Mouse (Mus musculus) kidney, postnatal 0 days (tissue): ENCODE results near the gene Pnrc2. TPM values are rescaled to one million over a fixed set of nuclear protein-coding genes. Genes with fewer than 3 reads are reported as not detected.

Experiments
- ATAC-seq: fragments of 200-750 bp; cut with Nextera tagmentation; replicated peaks from 2 replicates; pipeline ENCODE4 v1.8.0; 2017; ENCODE audit warnings: low read depth, moderate number of reproducible peaks, moderate TSS enrichment, moderate library complexity; ENCODE audit not compliant: low FRiP score
- DNase-seq: peaks from one replicate; pipeline ENCODE4 v3.0.0-alpha.2; 2016; ENCODE audit warnings: low spot score
- H3K27ac ChIP-seq: fragments of 300-500 bp; sonication (generic); 2 replicates; pipeline ENCODE4 v1.5.1; 2014; ENCODE audit warnings: mild to moderate bottlenecking
- H3K27me3 ChIP-seq: fragments of 300-500 bp; sonication (generic); 2 replicates; pipeline ENCODE4 v1.6.1; 2014; ENCODE audit warnings: low read length, mixed read lengths; ENCODE audit not compliant: insufficient read depth
- H3K36me3 ChIP-seq: fragments of 300-500 bp; sonication (generic); 2 replicates; pipeline ENCODE4 v1.6.1; 2014; ENCODE audit warnings: low read length, mixed read lengths; ENCODE audit not compliant: insufficient read depth
- H3K4me1 ChIP-seq: fragments of 300-500 bp; sonication (generic); replicated peaks from 2 replicates; pipeline ENCODE4 v1.6.1; 2014; ENCODE audit warnings: antibody characterized with exemption, low read length, mixed read lengths; ENCODE audit not compliant: insufficient read depth
- H3K4me2 ChIP-seq: fragments of 300-500 bp; sonication (generic); 2 replicates; pipeline ENCODE4 v1.6.1; 2014; ENCODE audit warnings: mild to moderate bottlenecking, low read length, moderate library complexity, mixed read lengths
- H3K4me3 ChIP-seq: fragments of 300-500 bp; sonication (generic); replicated peaks from 2 replicates; pipeline ENCODE4 v1.5.1; 2014; ENCODE audit warnings: low read depth, low read length
- H3K9ac ChIP-seq: fragments of 300-500 bp; sonication (generic); 2 replicates; pipeline ENCODE4 v1.6.1; 2014; ENCODE audit warnings: low read depth, low read length
- H3K9me3 ChIP-seq: fragments of 300-500 bp; sonication (generic); replicated peaks from 2 replicates; pipeline ENCODE4 v1.6.1; 2016; ENCODE audit warnings: low read length, inconsistent platforms, mixed read lengths
- CTCF ChIP-seq: IDR thresholded peaks from 2 replicates; pipeline ENCODE4 v1.5.1; 2016; ENCODE audit warnings: antibody characterized with exemption, low read depth, mild to moderate bottlenecking, moderate library complexity
- WGBS: fragments of 180-500 bp; shearing (Covaris S2); extraction: QIAGEN DNeasy Blood & Tissue Kit; methylation state at CpG from one replicate; pipeline ENCODE4 v1.1.7; 2014; 5-methylcytosine and 5-hydroxymethylcytosine counted together
- polyA plus RNA-seq: library from polyadenylated mRNA; unstranded; fragments of >200 nt; fragmentation: Nextera tagmentation; extraction: Ambion mirVana; gene quantifications from 2 replicates; pipeline ENCODE4 v1.2.1, GENCODE M21; 2015

Gene Pnrc2
- 190 and 194 TPM in 2 replicates for polyA plus RNA-seq

DNA sequence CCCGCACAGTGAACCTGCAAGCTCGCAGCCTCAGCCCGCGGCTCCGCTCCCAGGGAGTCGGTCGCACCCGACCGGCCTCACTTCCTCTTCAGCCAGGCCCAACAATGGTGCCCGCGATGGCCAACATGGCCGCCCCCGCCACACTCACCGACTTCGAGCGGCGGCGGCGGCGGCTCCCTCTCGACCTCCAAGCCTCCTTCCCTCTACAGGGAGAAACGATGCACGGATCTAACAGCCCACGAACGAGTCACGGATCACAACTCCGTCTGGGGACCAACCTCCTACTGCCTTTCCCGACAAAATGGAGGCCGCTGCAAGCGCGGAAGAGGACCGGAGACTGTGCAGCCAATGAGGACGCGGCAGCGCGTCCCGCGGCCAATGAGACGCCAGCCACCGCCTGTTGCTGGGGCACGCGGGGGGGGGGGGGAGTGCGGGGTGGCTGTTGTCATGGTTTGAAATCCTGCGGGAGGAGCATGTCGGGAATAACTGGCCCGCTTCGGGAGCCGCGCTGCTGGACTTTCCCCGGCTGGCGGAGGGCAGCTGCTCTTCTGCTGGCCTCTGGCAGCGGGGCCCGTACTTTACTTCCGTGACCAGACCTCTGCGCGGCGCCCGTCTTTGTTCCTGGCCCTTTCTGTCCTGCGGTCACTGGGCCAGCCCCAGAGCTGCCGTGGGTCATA, at the start of gene Pnrc2:
Gene Pnrc2 (minus strand): TSS at position 325 of the 677 bp plus-strand sequence.
- DNase-seq (peak; percentile 98), ATAC-seq (peak; percentile 93)
- no peak for TF ChIP-seq CTCF
- WGBS, result under 1% methylated on average over 56 of the region's 60 CpGs
- H3K27me3 ChIP-seq, result no peaks in the 10 kb centered on the region
- peaks cover 44% of the 10 kb centered on the region for H3K4me1 ChIP-seq
- peak within 1 kb of the TSS; percentile 95 for H3K9ac ChIP-seq
- H3K36me3 ChIP-seq, result peaks cover 6% of the 10 kb centered on the region; the same call in 1 of the 2 replicates
- peak within 1 kb of the TSS; percentile 84 for H3K4me3 ChIP-seq
- peak within 1 kb of the TSS; percentile 63 for H3K4me2 ChIP-seq
- H3K9me3 ChIP-seq, result no peaks in the 10 kb centered on the region
- peak within 1 kb of the TSS; percentile 99 for H3K27ac ChIP-seq

DNA sequence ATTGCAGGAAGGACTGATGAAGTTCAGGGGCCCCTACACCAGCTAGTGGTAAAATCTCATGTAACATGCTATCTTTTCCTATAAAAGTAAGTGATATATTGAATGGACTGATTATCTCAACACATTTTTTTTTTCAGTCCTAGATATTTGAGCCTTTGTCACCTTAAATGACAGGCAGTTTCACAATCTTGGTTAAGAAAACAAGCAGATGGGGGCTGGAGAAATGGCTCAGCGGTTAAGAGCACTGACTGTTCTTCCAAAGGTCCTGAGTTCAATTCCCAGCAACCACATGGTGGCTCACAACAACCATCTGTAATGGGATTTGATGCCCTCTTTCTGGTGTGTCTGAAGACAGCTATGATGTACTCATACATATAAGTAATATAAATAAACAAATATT, 48.5 kb upstream of the Pnrc2 start:
- 0 out of 2 replicates have a peak, but pooled peaks cover 21% of the 10 kb centered on the region for H3K36me3 ChIP-seq
- H3K27me3 ChIP-seq, result no peaks in the 10 kb centered on the region
- no peaks in the 10 kb centered on the region; the same call in 1 of the 2 replicates for H3K4me1 ChIP-seq
- peak overlapping the region; percentile 89 for H3K4me2 ChIP-seq
- TF ChIP-seq CTCF, result no peak
- no peak for DNase-seq
- no peak overlapping the region for H3K9ac ChIP-seq
- no peak overlapping the region for H3K4me3 ChIP-seq
- no peaks in the 10 kb centered on the region for H3K9me3 ChIP-seq
- ATAC-seq, result no peak
- WGBS, result 62% methylated on average over 1 of the region's 1 CpGs
- H3K27ac ChIP-seq, result no peak overlapping the region

DNA sequence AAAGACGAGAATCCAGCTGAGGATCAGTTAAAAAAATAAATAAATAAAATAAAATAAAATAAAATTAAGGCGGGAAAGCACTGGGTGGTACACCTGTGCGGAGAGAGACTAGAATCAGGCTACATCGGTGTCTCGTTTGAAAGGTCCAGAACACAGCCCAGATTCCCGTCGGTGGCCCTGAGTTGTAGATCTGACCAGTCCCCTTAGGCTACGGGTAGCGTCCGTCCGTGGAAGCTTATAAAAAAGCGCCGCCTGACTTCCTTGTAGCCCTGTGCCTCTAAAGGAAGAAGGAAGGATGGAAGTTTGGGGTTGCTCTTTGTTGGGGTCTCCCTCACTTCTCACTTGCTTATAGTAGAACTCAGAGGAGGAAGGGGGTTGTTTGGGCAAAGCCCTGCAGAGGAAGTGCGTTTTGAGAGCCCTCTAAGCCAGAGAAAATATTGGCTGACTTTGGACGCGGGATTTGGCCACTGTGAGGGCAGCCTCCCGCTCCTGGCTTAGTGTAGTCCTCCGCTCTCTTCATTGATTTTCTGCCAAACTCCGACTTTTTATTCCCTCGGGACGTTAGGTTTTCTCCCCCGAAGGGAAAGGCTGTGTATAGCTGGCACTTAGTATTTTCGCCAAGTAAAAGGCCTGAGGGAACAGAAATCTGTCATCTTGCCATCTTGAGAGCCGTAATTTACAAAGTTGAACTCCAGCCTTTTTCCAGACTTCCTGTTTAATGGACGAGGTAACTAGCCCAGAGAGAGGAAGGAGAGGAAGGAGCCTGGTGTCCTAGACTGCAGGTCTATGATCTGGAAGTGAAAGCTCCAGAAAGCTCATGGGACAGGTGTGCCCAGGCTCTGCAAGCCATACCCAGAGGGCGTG, 47.8 kb upstream of the Pnrc2 start:
- no peaks in the 10 kb centered on the region for H3K27me3 ChIP-seq
- 4% methylated on average over 26 of the region's 26 CpGs for WGBS
- ATAC-seq, result no peak

DNA sequence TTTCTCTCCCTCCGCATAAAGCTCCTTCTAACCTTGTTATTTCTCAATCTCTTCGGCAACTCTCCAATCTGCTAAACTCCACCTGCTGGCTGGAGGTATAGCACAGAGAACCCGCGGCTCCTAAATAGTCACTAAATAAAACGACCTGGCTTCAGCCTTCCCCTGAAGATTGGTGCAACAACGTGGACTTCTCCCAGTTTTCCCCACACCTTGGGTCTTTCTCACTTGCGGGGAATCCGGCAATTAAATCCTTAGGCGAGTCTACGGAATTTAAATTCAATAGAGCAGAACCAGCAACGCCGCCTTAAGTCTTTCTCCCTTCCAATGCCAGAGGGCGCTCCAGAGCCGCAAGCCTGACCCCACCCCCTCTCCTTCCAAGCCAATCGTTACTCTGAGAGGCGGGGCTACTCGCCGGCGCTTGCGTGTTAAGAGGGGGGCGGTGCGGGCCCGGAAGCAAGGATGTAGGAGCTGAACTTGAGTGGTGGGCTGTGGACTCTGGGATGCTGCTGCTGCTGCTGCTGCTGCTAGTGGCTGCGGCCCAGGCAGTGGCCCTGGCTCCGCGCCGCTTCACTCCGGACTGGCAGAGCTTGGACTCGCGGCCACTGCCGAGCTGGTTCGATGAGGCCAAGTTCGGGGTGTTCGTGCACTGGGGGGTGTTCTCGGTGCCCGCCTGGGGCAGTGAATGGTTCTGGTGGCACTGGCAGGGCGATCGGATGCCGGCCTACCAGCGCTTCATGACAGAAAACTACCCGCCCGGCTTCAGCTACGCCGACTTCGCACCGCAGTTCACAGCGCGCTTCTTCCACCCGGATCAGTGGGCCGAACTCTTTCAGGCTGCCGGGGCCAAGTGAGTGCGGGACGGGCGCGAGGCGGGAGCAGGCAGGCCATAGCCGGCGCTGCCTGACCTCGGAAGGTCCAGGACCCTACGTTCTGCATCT, 46.9 kb upstream of the Pnrc2 start, which contains the start of gene Fuca1:
Gene Fuca1 (plus strand): TSS at position 432 of the 938 bp plus-strand sequence.
- H3K9ac ChIP-seq, result peak within 1 kb of the TSS; percentile 64
- no peaks in the 10 kb centered on the region for H3K9me3 ChIP-seq
- DNase-seq (peak; percentile 99), ATAC-seq (peak; percentile 94)
- H3K4me1 ChIP-seq, result no peaks in the 10 kb centered on the region; the same call in 1 of the 2 replicates
- peak within 1 kb of the TSS; percentile 77 for H3K4me3 ChIP-seq
- H3K36me3 ChIP-seq, result 0 out of 2 replicates have a peak, but pooled peaks cover 10% of the 10 kb centered on the region
- 2% methylated on average over 60 of the region's 60 CpGs for WGBS
- TF ChIP-seq CTCF, result peak; percentile 83
- H3K4me2 ChIP-seq, result peak within 1 kb of the TSS; percentile 89
- H3K27ac ChIP-seq, result peak within 1 kb of the TSS; percentile 81
- H3K27me3 ChIP-seq, result no peaks in the 10 kb centered on the region

More for the DNA sequence above, 47.8 kb upstream of the Pnrc2 start:
- 0 out of 2 replicates have a peak, but pooled peaks cover 17% of the 10 kb centered on the region for H3K36me3 ChIP-seq
- no peaks in the 10 kb centered on the region for H3K9me3 ChIP-seq
- peak overlapping the region; percentile 81 for H3K27ac ChIP-seq
- peak overlapping the region; percentile 89 for H3K4me2 ChIP-seq
- TF ChIP-seq CTCF, result no peak
- DNase-seq, result peak; percentile 51
- peak overlapping the region; percentile 64 for H3K9ac ChIP-seq
- no peaks in the 10 kb centered on the region; the same call in 1 of the 2 replicates for H3K4me1 ChIP-seq
- peak overlapping the region; percentile 77 for H3K4me3 ChIP-seq

DNA sequence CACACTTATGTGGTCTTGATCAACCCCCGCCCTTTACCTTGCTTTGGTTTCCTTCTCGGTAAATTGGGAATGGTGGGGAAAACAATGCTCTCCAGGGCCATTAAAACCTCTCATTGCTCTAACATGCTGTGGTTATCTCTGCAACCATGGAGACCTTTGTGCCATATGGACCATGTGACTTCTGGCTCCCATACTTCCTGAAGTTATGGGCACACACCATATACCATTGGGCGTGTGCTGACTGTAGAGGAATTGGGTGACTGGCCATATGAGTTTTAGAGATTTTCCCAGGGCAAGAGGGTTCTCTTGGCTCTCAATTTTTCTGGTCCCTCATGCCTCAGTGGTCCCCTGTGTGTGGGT, 45.6 kb upstream of the Pnrc2 start:
- Histone ChIP-seq H3K9me3 (no peaks in the 10 kb centered on the region), H3K27ac (peak overlapping the region; percentile 27; the same call in 1 of the 2 replicates), H3K27me3 (no peaks in the 10 kb centered on the region), H3K36me3 (0 out of 2 replicates have a peak, but pooled peaks cover 6% of the 10 kb centered on the region), H3K4me1 (no peaks in the 10 kb centered on the region; the same call in 1 of the 2 replicates), H3K9ac (no peak overlapping the region), H3K4me2 (no peak overlapping the region), H3K4me3 (no peak overlapping the region)
- TF ChIP-seq CTCF, result no peak
- ATAC-seq (no peak), DNase-seq (no peak)
- WGBS, result 73% methylated on average over 3 of the region's 3 CpGs
